Mouse (Mus musculus) heart, adult 11 months (tissue): ENCODE measurements around the gene Thoc5.

Experiments used
- DNase-seq: peaks from one replicate; pipeline ENCODE4 v3.0.0; 2022

Gene Thoc5

GRCm38 (mm10) chr11:4975623-4976022 lies 80.5 kb downstream of the Thoc5 start:
- DNase-seq = no peak
